In the genomic region with DNA sequence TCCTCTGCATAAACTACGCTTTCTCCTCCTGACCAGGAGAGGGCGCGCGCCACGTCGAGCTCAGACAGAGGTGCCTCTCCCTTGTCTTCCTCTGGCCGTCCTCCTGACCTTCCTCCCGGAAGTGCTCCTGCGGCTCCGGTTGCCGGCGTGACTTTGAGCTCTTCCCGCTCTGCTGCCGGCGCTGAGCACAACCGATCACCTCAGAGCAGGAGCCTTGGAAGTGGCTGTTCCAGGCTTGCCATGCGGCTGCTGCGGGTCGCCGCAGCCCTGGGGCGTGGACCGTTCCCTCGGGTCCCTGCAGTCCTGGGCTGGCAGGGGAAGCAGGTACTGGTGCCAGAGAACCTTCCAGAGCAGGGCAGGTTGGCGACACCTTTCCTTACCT, we compare ENCODE assay signal across 8 mouse cellular contexts. TPM values are rescaled to one million over a fixed set of nuclear protein-coding genes. Genes with fewer than 3 reads are reported as not detected.
A peak's percentile ranks its signal among the peaks of the same experiment; 100 is the strongest.
DNase-seq lines count a peak whose midpoint lies in the region; ATAC-seq lines count a peak whose summit lies in the region.

A gene (plus strand): TSS at position 98 of the 382 bp plus-strand sequence.

- no peaks in the 10 kb centered on the region for H3K9me3 ChIP-seq in hindbrain, embryonic 15.5 days

- H3K4me1 ChIP-seq in hindbrain, embryonic 15.5 days (replicated peaks) = peaks cover 8% of the 10 kb centered on the region

- peak within 1 kb of the TSS; percentile 74 for H3K4me3 ChIP-seq in hindbrain, embryonic 15.5 days

- H3K36me3 ChIP-seq in hindbrain, embryonic 15.5 days = peaks cover 21% of the 10 kb centered on the region

- H3K27me3 ChIP-seq in hindbrain, embryonic 15.5 days = no peaks in the 10 kb centered on the region

- peak within 1 kb of the TSS; percentile 71 for H3K9ac ChIP-seq in hindbrain, embryonic 15.5 days

- under 1% methylated on average over 24 of the region's 24 CpGs for WGBS in hindbrain, embryonic 15.5 days

- peak; percentile 85 for DNase-seq in T-cell, adult 2 months (ENCODE audit: low spot score)
- DNase-seq in cerebellum, postnatal 36 days = peak; percentile 92 to 95
- DNase-seq in frontal cortex, postnatal 36 days (ENCODE audit: low spot score in 2 of 2) = peak; percentile 89 to 90
- peak; percentile 75 for DNase-seq in left cerebral cortex, adult 11 months (ENCODE audit: low spot score)
- DNase-seq in lung, postnatal 4 days = peak; percentile 90 to 91
- peak; percentile 80 for DNase-seq in retina, postnatal 7 days (ENCODE audit: low read depth, low spot score)
- peak; percentile 78 for DNase-seq in urinary bladder, adult 2 months (ENCODE audit: low spot score)

- H3K4me2 ChIP-seq in hindbrain, embryonic 15.5 days = peak within 1 kb of the TSS; percentile 84

- peak within 1 kb of the TSS; percentile 64; the same call in 1 of the 2 replicates for H3K27ac ChIP-seq in hindbrain, embryonic 15.5 days (replicated peaks)

- peak; percentile 97 for ATAC-seq in hindbrain, embryonic 15.5 days (ENCODE audit: low FRiP score, low read depth)

RNA-seq across cellular contexts. Expression of the gene that starts here (rescaled TPM):
- polyA plus RNA-seq in hindbrain, embryonic 15.5 days (2015; fragmentation: Nextera tagmentation; extraction: Ambion mirVana) = 27.8 and 29.5 TPM in 2 replicates
- polyA plus RNA-seq in urinary bladder, adult 2 months (2012; rRNA removed) = 28.5 and 28.8 TPM in 2 replicates

Comparison
In these comparisons a context has a peak if more than half of its experiments do, and no peak if none do; other contexts are left out.
1. Peak in every context shown above with its lines: DNase-seq, ATAC-seq, H3K4me3 ChIP-seq and H3K27ac ChIP-seq.